Mouse (Mus musculus) heart, embryonic 15.5 days (tissue): ENCODE data around the gene Slc15a1. TPM values are rescaled to one million over a fixed set of nuclear protein-coding genes. Genes with fewer than 3 reads are reported as not detected.
"Not testable (repeated sequence)": the region's sequence is repeated elsewhere in the genome, so short reads cannot be mapped to it uniquely, and the experiment has no call there.

Experiments used
- ATAC-seq: fragments of 200-750 bp; cut with Nextera tagmentation; replicated peaks from 2 replicates; pipeline ENCODE4 v1.8.0; 2017; ENCODE audit warnings: low read depth, moderate TSS enrichment; ENCODE audit not compliant: insufficient number of reproducible peaks, insufficient read depth, low FRiP score
- H3K27ac ChIP-seq: fragments of 300-500 bp; sonication (generic); 2 replicates; pipeline ENCODE4 v1.5.1; 2015; ENCODE audit warnings: mild to moderate bottlenecking, inconsistent platforms
- H3K27me3 ChIP-seq: fragments of 300-500 bp; sonication (generic); 2 replicates; pipeline ENCODE4 v1.6.1; 2015; ENCODE audit warnings: inconsistent platforms
- H3K36me3 ChIP-seq: fragments of 300-500 bp; sonication (generic); 2 replicates; pipeline ENCODE4 v1.6.1; 2015; ENCODE audit warnings: mild to moderate bottlenecking, inconsistent platforms
- H3K4me1 ChIP-seq: fragments of 300-500 bp; sonication (generic); replicated peaks from 2 replicates; pipeline ENCODE4 v1.6.1; 2015; ENCODE audit warnings: inconsistent platforms
- H3K4me2 ChIP-seq: fragments of 300-500 bp; sonication (generic); 2 replicates; pipeline ENCODE4 v1.6.1; 2015; ENCODE audit warnings: inconsistent platforms, mild to moderate bottlenecking, moderate library complexity
- H3K4me3 ChIP-seq: fragments of 300-500 bp; sonication (generic); 2 replicates; pipeline ENCODE4 v1.5.1; 2015; ENCODE audit warnings: mild to moderate bottlenecking, inconsistent platforms
- H3K9ac ChIP-seq: fragments of 300-500 bp; sonication (generic); 2 replicates; pipeline ENCODE4 v1.6.1; 2015; ENCODE audit warnings: mild to moderate bottlenecking, inconsistent platforms
- H3K9me3 ChIP-seq: fragments of 300-500 bp; sonication (generic); replicated peaks from 2 replicates; pipeline ENCODE4 v1.6.1; 2016; ENCODE audit warnings: inconsistent platforms
- WGBS: fragments of 180-500 bp; shearing (Covaris S2); methylation state at CpG from one replicate; pipeline ENCODE4 v1.1.7; 2015; ENCODE audit warnings: mixed read lengths; 5-methylcytosine and 5-hydroxymethylcytosine counted together
- polyA plus RNA-seq: library from polyadenylated mRNA; unstranded; fragments of >200 nt; fragmentation: Nextera tagmentation; extraction: Ambion mirVana; gene quantifications from 2 replicates; pipeline ENCODE4 v1.2.1, GENCODE M21; 2015

Gene Slc15a1
- polyA plus RNA-seq, 1 experiment from 2014 or later: 0.18 TPM

GRCm38 (mm10) chr14:121426743-121427142 is 78.3 kb downstream of the Slc15a1 start:
- no peak for ATAC-seq
- H3K36me3 ChIP-seq: no peaks in the 10 kb centered on the region
- H3K27me3 ChIP-seq: no peaks in the 10 kb centered on the region
- no peak overlapping the region for H3K9ac ChIP-seq
- H3K4me1 ChIP-seq: peaks cover 20% of the 10 kb centered on the region
- no peak overlapping the region for H3K4me2 ChIP-seq
- H3K27ac ChIP-seq: no peak overlapping the region
- no peak overlapping the region for H3K4me3 ChIP-seq
- no peaks in the 10 kb centered on the region for H3K9me3 ChIP-seq

GRCm38 (mm10) chr14:121425004-121425793 is 79.9 kb downstream of the Slc15a1 start:
- no peak overlapping the region for H3K9ac ChIP-seq
- 81% methylated on average over 7 of the region's 7 CpGs for WGBS
- no peak overlapping the region for H3K4me3 ChIP-seq
- no peak; the same call in 1 of the 2 replicates for ATAC-seq
- H3K4me1 ChIP-seq: peaks cover 22% of the 10 kb centered on the region
- H3K4me2 ChIP-seq: no peak overlapping the region
- H3K36me3 ChIP-seq: no peaks in the 10 kb centered on the region
- no peaks in the 10 kb centered on the region for H3K9me3 ChIP-seq
- no peak overlapping the region for H3K27ac ChIP-seq
- H3K27me3 ChIP-seq: no peaks in the 10 kb centered on the region

GRCm38 (mm10) chr14:121423341-121423751 is 81.7 kb downstream of the Slc15a1 start:
- Histone ChIP-seq H3K9ac (no peak overlapping the region), H3K36me3 (no peaks in the 10 kb centered on the region), H3K9me3 (no peaks in the 10 kb centered on the region), H3K4me1 (peaks cover 22% of the 10 kb centered on the region), H3K4me2 (peak overlapping the region; percentile 27; the same call in 1 of the 2 replicates), H3K27me3 (no peaks in the 10 kb centered on the region), H3K4me3 (no peak overlapping the region), H3K27ac (peak overlapping the region; percentile 86)
- ATAC-seq: no peak
- WGBS: 16% methylated on average over 7 of the region's 7 CpGs

- Histone ChIP-seq H3K4me1 (peaks cover 22% of the 10 kb centered on the region), H3K27ac (peak overlapping the region; percentile 86), H3K9me3 (no peaks in the 10 kb centered on the region), H3K36me3 (no peaks in the 10 kb centered on the region), H3K4me2 (peak overlapping the region; percentile 27), H3K4me3 (no peak overlapping the region), H3K27me3 (no peaks in the 10 kb centered on the region), H3K9ac (no peak overlapping the region)
- ATAC-seq: peak; percentile 77
- WGBS: 27% methylated on average over 4 of the region's 4 CpGs
Measured at GRCm38 (mm10) chr14:121422664-121423340, 82.2 kb downstream of the Slc15a1 start.

GRCm38 (mm10) chr14:121422000-121422399 is 83.1 kb downstream of the Slc15a1 start:
- H3K9ac ChIP-seq: no peak overlapping the region
- 80% methylated on average over 4 of the region's 4 CpGs for WGBS
- H3K9me3 ChIP-seq: no peaks in the 10 kb centered on the region
- H3K27ac ChIP-seq: peak overlapping the region; percentile 86
- peaks cover 22% of the 10 kb centered on the region for H3K4me1 ChIP-seq
- no peak overlapping the region for H3K4me2 ChIP-seq
- no peak overlapping the region for H3K4me3 ChIP-seq
- H3K27me3 ChIP-seq: no peaks in the 10 kb centered on the region
- H3K36me3 ChIP-seq: no peaks in the 10 kb centered on the region
- no peak for ATAC-seq

GRCm38 (mm10) chr14:121417594-121417993 is 87.5 kb downstream of the Slc15a1 start:
- 76% methylated on average over 5 of the region's 5 CpGs for WGBS
- H3K4me2 ChIP-seq: no peak overlapping the region
- H3K27ac ChIP-seq: no peak overlapping the region
- no peaks in the 10 kb centered on the region for H3K36me3 ChIP-seq
- ATAC-seq: no peak
- H3K4me1 ChIP-seq: peaks cover 9% of the 10 kb centered on the region
- H3K4me3 ChIP-seq: no peak overlapping the region
- H3K9me3 ChIP-seq: no peaks in the 10 kb centered on the region
- H3K27me3 ChIP-seq: no peaks in the 10 kb centered on the region
- no peak overlapping the region for H3K9ac ChIP-seq

- no peak overlapping the region for H3K27ac ChIP-seq
- 0 out of 2 replicates have a peak, but pooled peaks cover 2% of the 10 kb centered on the region for H3K4me1 ChIP-seq
- no peak overlapping the region for H3K4me3 ChIP-seq
- no peaks in the 10 kb centered on the region for H3K9me3 ChIP-seq
- no peak overlapping the region for H3K9ac ChIP-seq
- no peaks in the 10 kb centered on the region for H3K27me3 ChIP-seq
- no peak overlapping the region for H3K4me2 ChIP-seq
- 85% methylated on average over 11 of the region's 12 CpGs for WGBS
- ATAC-seq: no peak
- H3K36me3 ChIP-seq: no peaks in the 10 kb centered on the region
Measured at GRCm38 (mm10) chr14:121416626-121417319, 88.3 kb downstream of the Slc15a1 start.

- H3K4me1 ChIP-seq: no peaks in the 10 kb centered on the region
- no peaks in the 10 kb centered on the region for H3K9me3 ChIP-seq
- no peaks in the 10 kb centered on the region for H3K27me3 ChIP-seq
- 66% methylated on average over 6 of the region's 6 CpGs for WGBS
- ATAC-seq: no peak
- no peaks in the 10 kb centered on the region for H3K36me3 ChIP-seq
- no peak overlapping the region for H3K4me3 ChIP-seq
- no peak overlapping the region for H3K27ac ChIP-seq
- no peak overlapping the region for H3K4me2 ChIP-seq
- H3K9ac ChIP-seq: no peak overlapping the region
Measured at GRCm38 (mm10) chr14:121414635-121415241, 90.3 kb downstream of the Slc15a1 start.

- not testable (repeated sequence) for H3K9me3 ChIP-seq, ATAC-seq, H3K27ac ChIP-seq, H3K27me3 ChIP-seq, H3K4me2 ChIP-seq, H3K9ac ChIP-seq, H3K4me3 ChIP-seq, H3K36me3 ChIP-seq, H3K4me1 ChIP-seq
- 95% methylated on average over 1 of the region's 1 CpGs for WGBS
Measured at GRCm38 (mm10) chr14:121413726-121414125, 91.3 kb downstream of the Slc15a1 start.
